Mouse (Mus musculus) heart, postnatal 0 days (tissue): ENCODE results near the gene Gm28374. TPM values are rescaled to one million over a fixed set of nuclear protein-coding genes. Genes with fewer than 3 reads are reported as not detected.

ENCODE experiments used
- ATAC-seq: fragments of 200-750 bp; cut with Nextera tagmentation; 2 replicates; pipeline ENCODE4 v1.8.0; 2017; ENCODE audit warnings: low read depth, moderate number of reproducible peaks, moderate library complexity; ENCODE audit not compliant: insufficient read depth
- DNase-seq: peaks from one replicate; pipeline ENCODE4 v3.0.0-alpha.2; 2016; ENCODE audit warnings: low spot score
- H3K27ac ChIP-seq: fragments of 300-500 bp; sonication (generic); 2 replicates; pipeline ENCODE4 v1.5.1; 2014; ENCODE audit warnings: low read depth, mild to moderate bottlenecking
- H3K27me3 ChIP-seq: fragments of 300-500 bp; sonication (generic); 2 replicates; pipeline ENCODE4 v1.6.1; 2014; ENCODE audit warnings: low read length, mixed read lengths; ENCODE audit not compliant: control insufficient read depth, insufficient read depth
- H3K36me3 ChIP-seq: fragments of 300-500 bp; sonication (generic); replicated peaks from 2 replicates; pipeline ENCODE4 v1.6.1; 2014; ENCODE audit warnings: low read length, mixed read lengths; ENCODE audit not compliant: control insufficient read depth, insufficient read depth
- H3K4me1 ChIP-seq: fragments of 300-500 bp; sonication (generic); 2 replicates; pipeline ENCODE4 v1.6.1; 2014; ENCODE audit warnings: antibody characterized with exemption; ENCODE audit not compliant: control insufficient read depth, insufficient read depth
- H3K4me2 ChIP-seq: fragments of 300-500 bp; sonication (generic); 2 replicates; pipeline ENCODE4 v1.6.1; 2014; ENCODE audit warnings: low read depth, mild to moderate bottlenecking, low read length, moderate library complexity
- H3K4me3 ChIP-seq: fragments of 300-500 bp; sonication (generic); 2 replicates; pipeline ENCODE4 v1.5.1; 2014; ENCODE audit warnings: low read depth, low read length
- H3K9ac ChIP-seq: fragments of 300-500 bp; sonication (generic); replicated peaks from 2 replicates; pipeline ENCODE4 v1.6.1; 2014; ENCODE audit warnings: low read depth, low read length, mixed read lengths
- H3K9me3 ChIP-seq: fragments of 300-500 bp; sonication (generic); replicated peaks from 2 replicates; pipeline ENCODE4 v1.6.1; 2016; ENCODE audit warnings: low read length; ENCODE audit not compliant: control insufficient read depth
- CTCF ChIP-seq: IDR thresholded peaks from 2 replicates; pipeline ENCODE4 v1.5.1; 2016; ENCODE audit warnings: antibody characterized with exemption, control low read depth, low read depth
- EP300 ChIP-seq: IDR thresholded peaks from 2 replicates; pipeline ENCODE4 v1.6.1; 2016; ENCODE audit warnings: antibody characterized with exemption, low read depth
- WGBS: fragments of 180-500 bp; shearing (Covaris S2); extraction: QIAGEN DNeasy Blood & Tissue Kit; methylation state at CpG from one replicate; pipeline ENCODE4 v1.1.7; 2014; 5-methylcytosine and 5-hydroxymethylcytosine counted together
- polyA plus RNA-seq: library from polyadenylated mRNA; unstranded; fragments of >200 nt; fragmentation: Nextera tagmentation; extraction: Ambion mirVana; gene quantifications from 2 replicates; pipeline ENCODE4 v1.2.1, GENCODE M21; 2015
- total RNA-seq: library from RNA; depleted of rRNA; stranded (reverse); fragments of >200 nt; gene quantifications from 2 replicates; pipeline ENCODE4 v1.2.3, GENCODE M21; 2014; ENCODE audit warnings: low replicate concordance

Gm28374 gene
- total and polyA plus RNA-seq, 2 experiments from 2014 or later = 0.72 TPM; not detected in 1

DNA sequence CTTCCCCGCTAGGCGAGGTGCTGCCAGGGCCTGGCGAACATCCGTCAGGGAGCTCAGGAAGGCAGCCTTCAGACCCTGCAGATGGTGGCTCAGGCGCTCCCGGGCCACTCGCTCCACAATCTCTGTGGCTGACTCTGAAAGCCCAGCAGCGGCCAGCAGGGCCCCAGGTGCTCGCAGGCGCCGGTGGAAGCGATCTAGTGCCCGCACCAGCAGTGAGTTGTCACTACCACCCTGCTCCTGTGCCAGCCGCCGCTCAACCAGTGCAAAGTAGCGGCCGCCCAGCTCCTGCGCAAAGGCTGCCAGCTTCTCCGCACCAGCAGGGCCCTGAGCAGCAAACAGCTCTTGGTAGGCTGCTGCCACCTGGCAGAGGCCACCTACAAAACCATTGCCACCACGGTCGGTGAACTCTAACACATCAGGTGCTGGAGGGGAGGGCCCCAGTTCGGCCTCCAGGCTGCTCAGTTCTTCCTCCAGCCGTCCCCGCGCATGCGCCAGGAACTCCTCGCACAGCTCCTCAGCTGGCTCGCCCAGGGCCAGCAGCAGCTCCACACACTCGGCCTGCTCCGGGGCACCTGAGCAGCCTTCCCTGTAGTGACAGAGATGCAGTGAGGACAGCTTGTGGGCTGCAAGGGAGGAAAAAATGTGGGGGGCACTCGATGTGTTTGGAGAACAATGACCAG is 11.3 kb downstream of the Gm28374 start:
- Histone ChIP-seq H3K4me1 (peaks cover 13% of the 10 kb centered on the region), H3K4me3 (no peak overlapping the region), H3K27me3 (no peaks in the 10 kb centered on the region), H3K4me2 (no peak overlapping the region), H3K36me3 (peaks cover 52% of the 10 kb centered on the region), H3K9ac (no peak overlapping the region), H3K27ac (no peak overlapping the region), H3K9me3 (no peaks in the 10 kb centered on the region)
- ATAC-seq (no peak), DNase-seq (no peak)
- WGBS = 89% methylated on average over 31 of the region's 31 CpGs
- TF ChIP-seq CTCF = no peak
- TF ChIP-seq EP300 = no peak

GRCm38 (mm10) chr19:6069851-6070250 is 12.2 kb downstream of the Gm28374 start:
- Histone ChIP-seq H3K9me3 (no peaks in the 10 kb centered on the region), H3K36me3 (peaks cover 46% of the 10 kb centered on the region), H3K4me1 (peaks cover 13% of the 10 kb centered on the region), H3K9ac (no peak overlapping the region), H3K4me3 (no peak overlapping the region), H3K27me3 (no peaks in the 10 kb centered on the region), H3K27ac (no peak overlapping the region), H3K4me2 (no peak overlapping the region)
- WGBS = 88% methylated on average over 10 of the region's 10 CpGs
- TF ChIP-seq CTCF = no peak
- no peak for TF ChIP-seq EP300
- no peak for DNase-seq
- no peak for ATAC-seq

GRCm38 (mm10) chr19:6068951-6069350 is 13.1 kb downstream of the Gm28374 start:
- H3K27me3 ChIP-seq = no peaks in the 10 kb centered on the region
- WGBS = 72% methylated on average over 4 of the region's 4 CpGs
- H3K4me1 ChIP-seq = peaks cover 13% of the 10 kb centered on the region

DNA sequence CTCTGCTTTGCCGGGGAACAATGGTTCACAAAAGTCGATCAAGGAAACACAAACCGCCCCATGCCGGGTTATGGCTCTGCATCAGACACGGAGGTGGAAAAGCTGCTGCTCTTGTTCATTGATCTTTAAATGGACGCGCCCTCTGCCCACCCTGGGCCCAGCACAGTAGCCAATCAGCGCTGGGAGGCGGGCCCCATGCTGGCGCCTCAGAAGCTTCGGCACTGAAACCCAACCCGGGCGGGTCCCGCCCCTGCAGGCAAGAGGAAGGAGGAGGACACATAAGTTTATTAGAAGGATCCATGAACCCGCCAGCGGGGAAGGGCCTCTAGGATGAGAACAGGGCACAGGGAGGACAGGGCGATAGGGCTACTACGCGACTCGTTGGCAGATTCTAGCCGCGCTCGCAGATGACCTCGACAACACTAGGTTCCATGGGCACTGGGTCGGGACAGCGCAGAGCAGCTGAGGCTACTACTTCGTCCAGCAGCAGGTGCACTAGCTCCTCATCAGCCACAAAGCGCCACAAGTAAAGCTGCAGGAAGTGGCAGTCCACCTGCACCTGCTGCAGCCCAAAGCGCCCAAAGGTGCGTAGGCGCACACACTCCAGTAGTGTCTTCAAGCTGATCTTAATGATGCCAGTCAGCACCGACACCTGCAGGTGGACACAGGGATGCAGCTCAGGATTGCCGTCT is 14.2 kb downstream of the Gm28374 start, which contains the start of gene Tm7sf2:
Gene Tm7sf2 (minus strand): TSS at position 650 of the 692 bp plus-strand sequence.
- 0 out of 2 replicates have a peak within 1 kb of the TSS, but pooled peaks have one; percentile 5 for H3K27ac ChIP-seq
- H3K36me3 ChIP-seq = peaks cover 38% of the 10 kb centered on the region
- peak; percentile 77 for DNase-seq
- peak within 1 kb of the TSS; percentile 93 for H3K4me2 ChIP-seq
- TF ChIP-seq EP300 (no peak), CTCF (no peak)
- ATAC-seq = peak; percentile 89
- 13% methylated on average over 33 of the region's 33 CpGs for WGBS
- H3K9ac ChIP-seq = peak within 1 kb of the TSS; percentile 55
- peaks cover 14% of the 10 kb centered on the region for H3K4me1 ChIP-seq
- H3K4me3 ChIP-seq = peak within 1 kb of the TSS; percentile 49
- no peaks in the 10 kb centered on the region for H3K27me3 ChIP-seq
- no peaks in the 10 kb centered on the region for H3K9me3 ChIP-seq

More at GRCm38 (mm10) chr19:6068951-6069350, 13.1 kb downstream of the Gm28374 start:
- Histone ChIP-seq H3K9me3 (no peaks in the 10 kb centered on the region), H3K27ac (no peak overlapping the region), H3K36me3 (peaks cover 42% of the 10 kb centered on the region), H3K9ac (no peak overlapping the region), H3K4me3 (no peak overlapping the region), H3K4me2 (no peak overlapping the region)
- no peak for ATAC-seq
- TF ChIP-seq EP300 (no peak), CTCF (no peak)
- DNase-seq = no peak

DNA sequence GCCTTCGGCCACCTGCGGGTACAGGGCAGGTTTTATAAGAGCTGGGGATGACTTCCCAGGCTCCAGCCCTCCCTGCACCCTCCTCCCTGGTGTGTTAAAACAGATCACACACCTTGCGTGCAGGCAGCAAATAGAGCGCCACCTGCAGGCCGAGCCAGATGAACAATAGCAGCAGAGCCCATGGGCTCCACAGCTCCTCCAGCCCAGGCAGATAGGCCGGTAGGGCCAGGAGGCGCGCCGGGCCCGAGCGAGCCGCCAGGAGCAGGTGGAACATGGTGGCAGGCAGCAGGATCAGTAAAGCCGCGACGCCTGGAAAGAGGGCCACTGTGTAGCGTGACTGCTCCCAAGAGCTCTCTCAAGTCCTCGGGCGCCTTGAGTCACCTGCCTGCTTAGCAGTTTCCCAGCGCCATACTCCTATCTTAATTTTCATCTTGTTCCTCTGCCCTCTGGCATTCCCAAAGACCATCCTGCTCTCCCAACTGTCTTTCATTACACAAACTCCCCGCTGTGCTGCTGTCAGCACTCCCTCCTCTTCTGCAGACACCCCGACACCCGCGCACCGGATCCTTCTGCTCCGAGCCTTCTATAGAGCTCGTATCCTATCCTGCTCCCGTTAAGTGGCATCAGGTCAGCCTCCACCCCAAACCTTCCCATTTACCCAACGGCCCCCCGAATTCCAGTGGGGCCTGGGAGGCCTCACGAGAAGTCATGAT is 14.9 kb downstream of the Gm28374 start:
- DNase-seq (peak; percentile 73), ATAC-seq (peak; percentile 65)
- H3K27me3 ChIP-seq = no peaks in the 10 kb centered on the region
- H3K4me1 ChIP-seq = peaks cover 21% of the 10 kb centered on the region
- WGBS = 2% methylated on average over 30 of the region's 30 CpGs
- TF ChIP-seq CTCF (peak; percentile 81), EP300 (no peak)
- H3K4me3 ChIP-seq = peak overlapping the region; percentile 49
- H3K36me3 ChIP-seq = peaks cover 32% of the 10 kb centered on the region
- H3K27ac ChIP-seq = no peak overlapping the region
- peak overlapping the region; percentile 55 for H3K9ac ChIP-seq
- peak overlapping the region; percentile 93 for H3K4me2 ChIP-seq
- H3K9me3 ChIP-seq = no peaks in the 10 kb centered on the region
